Mouse (Mus musculus) kidney, adult 2 months (tissue): Measurements from ENCODE around the gene Nup93.

Source experiments
- CTCF ChIP-seq: fragments of 200-500 bp; conservative IDR thresholded peaks from 2 replicates; pipeline ENCODE4 v1.5.1; 2011; ENCODE audit warnings: low read depth, mild to moderate bottlenecking, control low read depth, low read length, moderate library complexity, mixed read lengths; ENCODE audit not compliant: insufficient read depth, insufficient read length
- POLR2A ChIP-seq: fragments of 200-500 bp; IDR thresholded peaks from one replicate; pipeline ENCODE4 v1.6.1; 2011; ENCODE audit warnings: low read depth, low read length, control low read depth

DNA sequence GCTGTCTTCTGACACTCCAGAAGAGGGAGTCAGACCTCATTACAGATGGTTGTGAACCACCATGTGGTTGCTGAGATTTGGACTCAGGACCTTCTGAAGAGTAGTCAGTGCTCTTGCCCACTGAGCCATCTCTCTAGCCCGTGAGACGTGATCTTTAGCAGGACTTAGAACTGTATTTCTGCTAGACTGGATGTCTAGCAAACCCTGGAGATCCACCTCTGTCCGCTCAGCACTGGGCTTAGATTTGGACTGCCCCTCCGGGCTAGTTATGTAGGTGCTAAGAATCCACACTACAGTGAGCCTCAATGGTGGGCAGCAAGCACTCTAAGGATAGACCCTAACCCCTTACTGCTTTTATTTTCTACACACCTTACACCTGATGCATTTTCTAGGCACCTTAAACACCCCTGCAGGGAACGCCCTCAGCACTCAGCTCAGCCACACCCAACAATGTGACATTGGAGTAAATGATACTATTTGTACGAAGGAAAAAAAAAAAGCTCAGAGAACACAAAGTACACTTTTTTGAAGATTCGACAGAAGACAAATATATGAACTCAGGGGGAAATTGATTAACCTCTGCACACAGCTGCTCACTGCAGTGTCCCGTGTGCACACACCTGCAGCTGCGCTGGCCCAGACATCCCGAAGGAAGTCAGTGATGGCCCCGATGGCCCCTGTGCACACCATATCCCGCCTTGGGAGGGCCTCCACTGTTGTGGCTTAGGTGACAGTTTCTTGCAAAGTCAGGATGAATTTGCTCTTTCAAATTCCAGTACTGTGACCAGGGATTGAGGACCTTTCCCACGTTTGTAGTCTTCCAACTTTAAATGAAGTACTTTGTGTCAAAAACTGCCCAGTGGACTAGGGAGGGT, 32.1 kb upstream of the Nup93 start:
- TF ChIP-seq CTCF (no peak), POLR2A (no peak)
